Mouse (Mus musculus) ES-E14 (cell line): Measurements from ENCODE around the gene Dmtf1.

ENCODE experiments used
- CHD2 ChIP-seq: IDR thresholded peaks from 2 replicates; pipeline ENCODE4 v1.6.1; 2014; ENCODE audit warnings: mild to moderate bottlenecking, low read depth, low read length, inconsistent platforms
- HCFC1 ChIP-seq: IDR thresholded peaks from 2 replicates; pipeline ENCODE4 v1.6.1; 2012; ENCODE audit warnings: low read length, inconsistent platforms, borderline replicate concordance; ENCODE audit not compliant: insufficient read depth
- MAFK ChIP-seq: IDR thresholded peaks from 2 replicates; pipeline ENCODE4 v1.6.1; 2014; ENCODE audit warnings: mild to moderate bottlenecking, low read depth, low read length, inconsistent platforms; ENCODE audit not compliant: insufficient read depth
- ZC3H11A ChIP-seq: IDR thresholded peaks from 2 replicates; pipeline ENCODE4 v1.6.1; 2012; ENCODE audit warnings: low read depth, mild to moderate bottlenecking, inconsistent platforms, low read length, borderline replicate concordance

DNA sequence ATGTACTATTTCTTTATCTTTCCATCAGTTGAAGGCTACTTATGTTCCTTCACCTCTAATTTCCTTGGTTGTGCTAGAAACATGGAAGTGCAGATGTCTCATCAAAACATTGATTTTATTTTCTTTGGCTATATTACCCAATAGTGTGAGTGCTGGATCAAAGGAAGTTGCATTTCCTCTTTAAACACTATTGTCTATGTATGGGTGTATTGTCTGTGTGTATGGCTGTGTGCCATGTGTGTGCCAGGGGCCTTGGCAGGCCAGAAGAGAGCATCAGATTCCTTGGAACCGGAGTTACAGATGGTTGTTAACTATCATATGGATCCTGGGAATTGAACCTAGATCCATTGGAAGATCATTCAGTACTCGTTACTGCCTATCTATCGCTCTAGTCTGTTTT is 90.2 kb downstream of the Dmtf1 start:
- TF ChIP-seq MAFK = no peak
- no peak for TF ChIP-seq ZC3H11A
- no peak for TF ChIP-seq CHD2
- no peak for TF ChIP-seq HCFC1
